Mouse (Mus musculus) midbrain, embryonic 16.5 days (tissue): ENCODE results near the gene Exoc4. TPM values are rescaled to one million over a fixed set of nuclear protein-coding genes. Genes with fewer than 3 reads are reported as not detected.

Source experiments
- ATAC-seq: fragments of 200-750 bp; cut with Nextera tagmentation; 2 replicates; pipeline ENCODE4 v1.8.0; 2017; ENCODE audit warnings: moderate TSS enrichment
- H3K27ac ChIP-seq: fragments of 300-500 bp; sonication (generic); 2 replicates; pipeline ENCODE4 v1.5.1; 2014; ENCODE audit warnings: mild to moderate bottlenecking, low read length, mixed read lengths
- H3K27me3 ChIP-seq: fragments of 300-500 bp; sonication (generic); 2 replicates; pipeline ENCODE4 v1.6.1; 2014; ENCODE audit warnings: low read depth, low read length, mixed read lengths; ENCODE audit not compliant: control insufficient read depth, insufficient read depth
- H3K36me3 ChIP-seq: fragments of 300-500 bp; sonication (generic); 2 replicates; pipeline ENCODE4 v1.6.1; 2014; ENCODE audit warnings: mild to moderate bottlenecking, low read length, moderate library complexity, mixed read lengths; ENCODE audit not compliant: control insufficient read depth, insufficient read depth
- H3K4me1 ChIP-seq: fragments of 300-500 bp; sonication (generic); 2 replicates; pipeline ENCODE4 v1.6.1; 2014; ENCODE audit warnings: mild to moderate bottlenecking, low read length, mixed read lengths; ENCODE audit not compliant: control insufficient read depth, insufficient read depth
- H3K4me2 ChIP-seq: fragments of 300-500 bp; sonication (generic); 2 replicates; pipeline ENCODE4 v1.6.1; 2014; ENCODE audit warnings: mild to moderate bottlenecking, low read length, mixed read lengths
- H3K4me3 ChIP-seq: fragments of 300-500 bp; sonication (generic); 2 replicates; pipeline ENCODE4 v1.5.1; 2014; ENCODE audit warnings: low read depth, mild to moderate bottlenecking, low read length, moderate library complexity, mixed read lengths
- H3K9ac ChIP-seq: fragments of 300-500 bp; sonication (generic); 2 replicates; pipeline ENCODE4 v1.6.1; 2014; ENCODE audit warnings: low read depth, low read length, mixed read lengths
- H3K9me3 ChIP-seq: fragments of 300-500 bp; sonication (generic); replicated peaks from 2 replicates; pipeline ENCODE4 v1.6.1; 2014; ENCODE audit warnings: mild to moderate bottlenecking, low read length, mixed read lengths; ENCODE audit not compliant: control insufficient read depth, poor library complexity, severe bottlenecking
- WGBS: fragments of 180-500 bp; shearing (Covaris S2); extraction: QIAGEN DNeasy Blood & Tissue Kit; methylation state at CpG from one replicate; pipeline ENCODE4 v1.1.7; 2014; 5-methylcytosine and 5-hydroxymethylcytosine counted together
- polyA plus RNA-seq: library from polyadenylated mRNA; unstranded; fragments of >200 nt; fragmentation: Nextera tagmentation; extraction: Ambion mirVana; gene quantifications from 2 replicates; pipeline ENCODE4 v1.2.1, GENCODE M21; 2015

Gene Exoc4
- polyA plus RNA-seq, 1 experiment from 2014 or later: 48.7 TPM

DNA sequence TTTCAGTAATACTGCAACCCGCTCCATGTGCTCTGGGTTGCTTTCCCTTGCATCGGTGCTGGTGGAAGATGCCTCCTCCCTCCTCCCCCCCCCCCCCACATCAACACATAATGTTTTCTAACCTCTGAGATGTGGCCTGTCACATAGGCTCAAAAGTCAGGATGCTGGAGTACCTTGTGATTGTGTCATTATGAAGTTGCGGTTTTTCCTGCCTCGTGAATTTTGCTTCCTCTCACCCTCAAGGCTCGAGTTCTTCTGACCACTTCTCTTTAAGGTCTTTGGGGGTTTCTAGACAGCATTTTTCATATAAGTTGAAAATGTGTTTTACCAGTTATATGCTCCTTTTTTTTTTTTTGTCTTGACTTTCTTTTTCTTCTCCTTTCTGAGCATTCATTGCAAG lies 507.1 kb downstream of the Exoc4 start:
- Histone ChIP-seq H3K4me2 (no peak overlapping the region), H3K36me3 (no peaks in the 10 kb centered on the region), H3K9ac (no peak overlapping the region), H3K9me3 (no peaks in the 10 kb centered on the region), H3K4me3 (no peak overlapping the region), H3K4me1 (no peaks in the 10 kb centered on the region), H3K27ac (no peak overlapping the region), H3K27me3 (no peaks in the 10 kb centered on the region)
- no peak for ATAC-seq
- WGBS: 91% methylated on average over 5 of the region's 5 CpGs

DNA sequence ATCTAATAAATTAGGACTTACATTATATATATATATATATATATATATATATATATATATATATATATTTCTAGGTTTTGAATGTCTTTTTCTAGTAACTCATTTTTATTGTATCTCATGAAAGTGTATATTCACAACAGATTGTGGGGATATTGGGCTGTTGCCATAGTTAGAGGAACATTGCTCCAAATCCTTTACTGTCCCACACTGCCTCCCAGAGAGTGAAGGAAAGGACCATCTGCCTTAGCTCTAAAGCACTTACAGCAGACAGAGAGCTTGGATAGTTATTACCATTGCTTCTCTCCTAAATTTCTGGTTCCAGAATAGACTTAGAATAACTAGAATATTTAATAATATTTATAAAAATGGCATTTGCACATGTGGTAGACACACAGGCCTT lies 512.7 kb downstream of the Exoc4 start:
- ATAC-seq: no peak
- Histone ChIP-seq H3K9ac (no peak overlapping the region), H3K4me3 (no peak overlapping the region), H3K9me3 (no peaks in the 10 kb centered on the region), H3K36me3 (no peaks in the 10 kb centered on the region), H3K27ac (no peak overlapping the region), H3K4me2 (no peak overlapping the region), H3K4me1 (peaks cover 3% of the 10 kb centered on the region; the same call in 1 of the 2 replicates), H3K27me3 (no peaks in the 10 kb centered on the region)

DNA sequence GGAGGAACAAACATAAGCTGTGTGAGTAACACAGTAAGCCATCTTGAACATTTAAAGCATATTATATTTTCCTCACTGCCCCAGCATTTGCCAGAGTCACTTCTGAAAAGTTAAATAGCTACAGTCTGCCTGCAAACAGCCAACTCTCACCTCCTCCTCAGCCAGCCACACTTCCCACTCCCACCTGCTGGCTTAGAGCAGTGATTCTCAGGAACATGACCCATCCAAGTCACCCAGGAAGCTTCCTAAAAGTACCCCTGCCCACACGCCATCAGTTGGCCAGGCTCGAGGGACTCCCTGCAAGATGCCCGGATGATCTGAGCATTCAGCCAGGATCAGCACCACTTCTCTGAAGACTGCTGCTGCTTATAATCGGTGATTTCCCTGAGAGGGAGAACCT lies 514.4 kb downstream of the Exoc4 start:
- Histone ChIP-seq H3K27me3 (no peaks in the 10 kb centered on the region), H3K36me3 (no peaks in the 10 kb centered on the region), H3K4me1 (peaks cover 3% of the 10 kb centered on the region; the same call in 1 of the 2 replicates), H3K27ac (no peak overlapping the region), H3K4me3 (no peak overlapping the region), H3K9me3 (no peaks in the 10 kb centered on the region), H3K9ac (no peak overlapping the region), H3K4me2 (no peak overlapping the region)
- WGBS: 77% methylated on average over 4 of the region's 4 CpGs
- no peak for ATAC-seq

DNA sequence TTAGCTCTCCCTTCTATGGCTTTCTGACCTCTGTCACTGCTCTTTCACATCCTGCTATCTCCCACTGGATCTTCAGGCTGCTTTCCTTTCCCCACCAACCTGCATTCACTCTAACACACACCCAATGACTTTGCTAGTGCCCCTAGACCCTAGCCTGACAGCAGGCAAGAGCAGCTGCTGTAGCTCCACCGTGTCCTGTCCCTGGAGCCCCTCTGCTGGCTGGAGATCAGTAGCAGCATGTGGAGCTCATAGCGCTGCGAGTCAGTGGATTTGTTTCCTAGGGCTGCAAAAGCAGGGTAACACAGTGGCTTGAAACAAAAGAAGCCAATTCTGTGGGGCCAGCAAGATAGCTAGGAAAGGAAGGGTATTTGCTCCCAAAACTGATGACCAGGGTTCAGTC lies 515.1 kb downstream of the Exoc4 start:
- no peak for ATAC-seq
- no peaks in the 10 kb centered on the region for H3K36me3 ChIP-seq
- no peak overlapping the region for H3K9ac ChIP-seq
- peaks cover 3% of the 10 kb centered on the region; the same call in 1 of the 2 replicates for H3K4me1 ChIP-seq
- no peaks in the 10 kb centered on the region for H3K9me3 ChIP-seq
- no peak overlapping the region for H3K27ac ChIP-seq
- H3K4me2 ChIP-seq: no peak overlapping the region
- H3K4me3 ChIP-seq: no peak overlapping the region
- H3K27me3 ChIP-seq: no peaks in the 10 kb centered on the region
- 34% methylated on average over 3 of the region's 3 CpGs for WGBS

DNA sequence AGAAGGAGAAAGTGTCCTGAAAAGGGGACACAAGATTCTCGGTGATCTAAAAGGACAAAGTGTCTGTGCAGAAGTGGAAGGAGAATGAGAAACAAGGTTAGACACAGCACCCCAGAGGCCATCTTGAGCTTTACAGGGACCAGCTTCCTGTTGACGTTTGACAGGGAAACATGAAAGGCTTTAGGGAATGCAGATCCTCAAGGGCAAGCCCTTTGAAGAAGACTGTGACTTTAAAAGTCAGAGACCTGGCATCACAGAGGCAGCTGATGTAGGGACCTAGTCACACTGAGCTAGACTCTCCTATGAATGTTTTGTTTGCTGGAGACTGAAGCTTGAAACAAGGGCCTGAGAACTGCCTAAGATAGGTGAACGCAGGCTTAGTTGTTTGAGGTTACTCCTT lies 520.4 kb downstream of the Exoc4 start:
- Histone ChIP-seq H3K27me3 (no peaks in the 10 kb centered on the region), H3K9ac (no peak overlapping the region), H3K27ac (no peak overlapping the region), H3K4me2 (no peak overlapping the region), H3K36me3 (no peaks in the 10 kb centered on the region), H3K9me3 (no peaks in the 10 kb centered on the region), H3K4me3 (no peak overlapping the region), H3K4me1 (peaks cover 4% of the 10 kb centered on the region; the same call in 1 of the 2 replicates)
- 65% methylated on average over 3 of the region's 3 CpGs for WGBS
- no peak for ATAC-seq

DNA sequence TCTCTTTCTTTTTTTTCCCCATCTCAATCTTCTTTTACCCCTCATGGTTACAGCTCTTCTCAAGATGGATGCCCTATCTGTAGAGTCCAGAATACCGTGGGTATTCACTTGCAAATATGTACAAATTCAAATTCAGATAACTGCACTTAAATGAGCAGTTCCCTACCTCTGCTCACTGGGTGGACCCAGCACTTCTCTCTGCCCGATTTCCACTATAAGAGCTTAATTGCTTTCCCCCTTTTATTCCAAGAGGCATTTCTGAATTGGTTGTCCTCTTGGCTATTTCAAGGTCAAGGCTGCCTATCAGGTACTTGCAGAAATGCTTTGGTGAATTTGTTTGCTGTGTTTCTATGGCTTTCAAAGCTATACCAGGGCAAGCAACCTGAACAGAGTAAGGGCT lies 521.1 kb downstream of the Exoc4 start:
- WGBS: 54% methylated on average over 2 of the region's 2 CpGs
- Histone ChIP-seq H3K36me3 (no peaks in the 10 kb centered on the region), H3K4me1 (peaks cover 4% of the 10 kb centered on the region; the same call in 1 of the 2 replicates), H3K27me3 (no peaks in the 10 kb centered on the region), H3K4me2 (no peak overlapping the region), H3K4me3 (no peak overlapping the region), H3K9ac (no peak overlapping the region), H3K27ac (no peak overlapping the region), H3K9me3 (no peaks in the 10 kb centered on the region)
- no peak for ATAC-seq

DNA sequence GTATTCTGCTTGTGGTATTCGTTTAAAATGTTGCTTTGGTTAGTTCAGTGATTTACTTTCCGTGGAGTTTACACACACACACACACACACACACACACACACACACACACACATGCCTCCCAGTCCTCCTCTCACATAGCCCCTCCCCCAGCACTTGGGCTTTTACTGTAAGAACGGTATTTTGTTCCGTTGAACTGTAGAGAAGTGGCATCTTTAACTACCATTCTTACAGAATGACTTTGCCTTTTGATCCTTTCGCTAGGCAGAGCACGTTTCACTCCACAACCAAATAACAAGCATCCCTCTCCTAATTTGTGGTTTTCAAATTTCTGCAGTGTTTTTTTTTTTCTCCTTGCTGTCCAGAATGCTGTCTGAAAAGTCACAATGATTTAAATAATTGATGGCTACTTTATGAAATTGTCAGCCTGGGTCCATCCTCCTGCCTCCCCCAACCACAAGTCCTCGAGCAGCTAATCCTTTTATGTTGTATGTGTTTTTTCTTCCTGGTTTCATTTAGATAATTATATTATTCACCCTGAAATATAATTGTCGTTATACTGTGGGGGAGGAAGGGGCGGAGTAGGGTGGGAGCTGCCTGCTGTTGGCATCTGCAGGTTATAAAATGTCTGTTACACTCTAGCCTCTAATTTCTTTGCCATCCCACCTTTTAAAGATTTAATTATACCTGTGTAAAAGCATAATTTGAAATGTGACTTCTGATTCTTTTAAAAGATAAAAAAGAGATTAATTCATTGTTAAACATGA lies 523.8 kb downstream of the Exoc4 start:
- H3K27me3 ChIP-seq: no peaks in the 10 kb centered on the region
- no peak overlapping the region for H3K4me2 ChIP-seq
- WGBS: 48% methylated on average over 9 of the region's 9 CpGs
- H3K4me3 ChIP-seq: no peak overlapping the region
- peaks cover 4% of the 10 kb centered on the region; the same call in 1 of the 2 replicates for H3K4me1 ChIP-seq
- peak overlapping the region; percentile 20; the same call in 1 of the 2 replicates for H3K27ac ChIP-seq
- H3K36me3 ChIP-seq: no peaks in the 10 kb centered on the region
- no peak for ATAC-seq
- no peaks in the 10 kb centered on the region for H3K9me3 ChIP-seq
- H3K9ac ChIP-seq: no peak overlapping the region

DNA sequence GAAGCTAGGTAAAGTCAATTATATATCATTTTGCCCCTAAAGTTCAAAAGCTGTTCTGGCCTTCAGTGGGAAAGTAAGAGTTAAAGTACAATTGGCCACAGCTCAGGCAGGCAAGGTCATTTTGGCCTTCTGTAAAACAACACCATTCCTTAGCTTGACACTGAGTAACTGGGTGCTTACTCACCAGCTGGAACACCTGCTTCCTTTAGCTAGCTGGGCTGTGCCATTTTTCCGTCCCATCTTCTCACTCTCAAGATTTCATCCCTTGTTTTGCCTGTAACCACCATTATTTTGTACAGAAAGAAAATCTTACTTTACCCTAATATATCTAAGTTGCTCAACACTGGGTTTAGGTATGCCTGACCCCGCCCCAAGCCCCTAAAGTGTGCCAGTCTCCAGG lies 543.7 kb downstream of the Exoc4 start:
- Histone ChIP-seq H3K4me2 (no peak overlapping the region), H3K27ac (no peak overlapping the region), H3K9me3 (no peaks in the 10 kb centered on the region), H3K27me3 (no peaks in the 10 kb centered on the region), H3K4me3 (no peak overlapping the region), H3K36me3 (no peaks in the 10 kb centered on the region), H3K4me1 (no peaks in the 10 kb centered on the region), H3K9ac (no peak overlapping the region)
- no peak for ATAC-seq
- WGBS: 93% methylated on average over 2 of the region's 2 CpGs

DNA sequence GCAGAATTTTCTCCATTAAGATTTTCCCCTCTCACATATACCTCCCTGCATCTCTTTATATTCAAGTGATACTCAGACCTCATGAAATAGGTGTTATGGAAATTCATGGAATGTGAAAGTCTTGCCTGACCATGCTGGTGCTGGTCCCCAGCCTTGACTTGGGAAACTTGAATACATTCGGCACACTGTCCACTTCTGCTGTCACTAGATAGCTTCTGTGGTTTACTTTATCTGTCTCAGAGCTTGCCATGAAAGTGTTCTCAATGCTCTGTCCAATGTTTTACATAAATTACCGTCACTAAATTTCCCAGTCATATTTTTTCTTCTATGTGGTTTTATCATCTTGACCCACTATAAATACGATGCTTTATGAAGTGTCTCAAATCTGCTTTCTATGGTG lies 552.4 kb downstream of the Exoc4 start:
- no peak overlapping the region for H3K9ac ChIP-seq
- no peaks in the 10 kb centered on the region for H3K4me1 ChIP-seq
- H3K4me3 ChIP-seq: no peak overlapping the region
- H3K27me3 ChIP-seq: no peaks in the 10 kb centered on the region
- H3K36me3 ChIP-seq: no peaks in the 10 kb centered on the region
- no peak overlapping the region for H3K27ac ChIP-seq
- no peak overlapping the region for H3K4me2 ChIP-seq
- ATAC-seq: no peak
- 92% methylated on average over 3 of the region's 3 CpGs for WGBS
- no peaks in the 10 kb centered on the region for H3K9me3 ChIP-seq
